8 mouse cellular contexts compared by ENCODE assay signal in genomic region chr3:67583846-67584186, GRCm38 (mm10). TPM values are rescaled to one million over a fixed set of nuclear protein-coding genes. Genes with fewer than 3 reads are reported as not detected.
DNase-seq lines count a peak whose midpoint lies in the region; ATAC-seq and TF ChIP-seq lines count a peak whose summit lies in the region.

No protein-coding gene starts in this region.

- no peaks in the 10 kb centered on the region for H3K79me2 ChIP-seq in heart, adult 2 months (replicated peaks; ENCODE audit: control insufficient read depth, insufficient read depth, low read length)

- H3K36me3 ChIP-seq in heart, embryonic 16.5 days (ENCODE audit: control insufficient read depth, insufficient read depth) = peaks cover 4% of the 10 kb centered on the region; the same call in 1 of the 2 replicates
- no peaks in the 10 kb centered on the region for H3K36me3 ChIP-seq in heart, adult 2 months (ENCODE audit: control insufficient read depth, insufficient read depth, low read length)
- H3K36me3 ChIP-seq in forebrain, postnatal 0 days (ENCODE audit: insufficient read depth) = peaks cover 7% of the 10 kb centered on the region
- peaks cover 30% of the 10 kb centered on the region for H3K36me3 ChIP-seq in neural tube, embryonic 13.5 days

- H3K9ac ChIP-seq in heart, embryonic 16.5 days (ENCODE audit: low read length) = no peak overlapping the region
- H3K9ac ChIP-seq in heart, adult 2 months (ENCODE audit: low read depth, low read length) = no peak overlapping the region
- H3K9ac ChIP-seq in forebrain, postnatal 0 days = no peak overlapping the region
- H3K9ac ChIP-seq in neural tube, embryonic 13.5 days = peak overlapping the region; percentile 87; the same call in 1 of the 2 replicates

- H3K4me1 ChIP-seq in heart, embryonic 16.5 days (ENCODE audit: control insufficient read depth, insufficient read depth, low read length) = peaks cover 5% of the 10 kb centered on the region; the same call in 1 of the 2 replicates
- H3K4me1 ChIP-seq in heart, adult 2 months (ENCODE audit: control insufficient read depth, insufficient read depth, low read length) = no peaks in the 10 kb centered on the region
- peaks cover 10% of the 10 kb centered on the region; the same call in 1 of the 2 replicates for H3K4me1 ChIP-seq in forebrain, postnatal 0 days (ENCODE audit: insufficient read depth)
- peaks cover 8% of the 10 kb centered on the region for H3K4me1 ChIP-seq in neural tube, embryonic 13.5 days (replicated peaks)

- TF ChIP-seq POLR2A in heart, adult 2 months (IDR thresholded peaks at IDR 0.05; ENCODE audit: insufficient read depth, low read depth, low read length) = no peak

- intact Hi-C loops in heart, adult 2 months (cut with DNase I) = loop anchor here (5.0 kb wide), 2 partner anchors 127 to 212 kb away; partner anchors contain the start of gene Mlf1

- DNase-seq in heart, adult 2 months = no peak
- DNase-seq in forebrain, postnatal 0 days = no peak
- peak; percentile 44 to 48 for DNase-seq in kidney, postnatal 36 days
- DNase-seq in testis, postnatal 14 days (ENCODE audit: low spot score) = no peak
- DNase-seq in spleen, postnatal 4 days (ENCODE audit: low spot score in 2 of 2) = no peak

- H3K9me3 ChIP-seq in heart, embryonic 16.5 days (replicated peaks; ENCODE audit: control insufficient read depth, low read length) = no peaks in the 10 kb centered on the region
- no peaks in the 10 kb centered on the region for H3K9me3 ChIP-seq in forebrain, postnatal 0 days (ENCODE audit: low read length)
- H3K9me3 ChIP-seq in neural tube, embryonic 13.5 days = no peaks in the 10 kb centered on the region

- no peak for ATAC-seq in heart, embryonic 16.5 days (replicated peaks; ENCODE audit: extremely low read depth, insufficient read depth, low FRiP score)
- no peak for ATAC-seq in forebrain, postnatal 0 days
- ATAC-seq in neural tube, embryonic 13.5 days (ENCODE audit: low read depth) = no peak
- no peak for ATAC-seq in cerebellum, adult (ENCODE audit: insufficient number of reproducible peaks, low FRiP score, low TSS enrichment)

- H3K27ac ChIP-seq in heart, embryonic 16.5 days (ENCODE audit: low read length) = no peak overlapping the region
- no peak overlapping the region for H3K27ac ChIP-seq in heart, adult 2 months
- no peak overlapping the region for H3K27ac ChIP-seq in forebrain, postnatal 0 days (ENCODE audit: low read depth, low read length)
- no peak overlapping the region for H3K27ac ChIP-seq in neural tube, embryonic 13.5 days (replicated peaks)

- TF ChIP-seq EP300 in heart, adult 2 months (IDR thresholded peaks at IDR 0.05; ENCODE audit: insufficient read depth, low read depth, low read length) = no peak

- TF ChIP-seq CTCF in heart, adult 2 months (IDR thresholded peaks at IDR 0.05) = no peak
- no peak for TF ChIP-seq CTCF in forebrain, postnatal 0 days (IDR thresholded peaks at IDR 0.05; ENCODE audit: low read depth)

- H3K4me3 ChIP-seq in heart, embryonic 16.5 days (ENCODE audit: low read length) = peak overlapping the region; percentile 81; the same call in 1 of the 2 replicates
- no peak overlapping the region; the same call in 1 of the 2 replicates for H3K4me3 ChIP-seq in heart, adult 2 months
- H3K4me3 ChIP-seq in forebrain, postnatal 0 days (ENCODE audit: low read depth, low read length) = peak overlapping the region; percentile 67; the same call in 1 of the 2 replicates
- peak overlapping the region; percentile 87 for H3K4me3 ChIP-seq in neural tube, embryonic 13.5 days

- H3K27me3 ChIP-seq in heart, embryonic 16.5 days (ENCODE audit: control insufficient read depth, insufficient read depth, low read length) = no peaks in the 10 kb centered on the region
- H3K27me3 ChIP-seq in heart, adult 2 months (ENCODE audit: control insufficient read depth, insufficient read depth, low read length) = no peaks in the 10 kb centered on the region
- no peaks in the 10 kb centered on the region for H3K27me3 ChIP-seq in forebrain, postnatal 0 days (ENCODE audit: insufficient read depth, low read length)
- 0 out of 2 replicates have a peak, but pooled peaks cover 5% of the 10 kb centered on the region for H3K27me3 ChIP-seq in neural tube, embryonic 13.5 days

- WGBS in heart, embryonic 16.5 days = 79% methylated on average over 6 of the region's 6 CpGs
- WGBS in heart, adult 2 months = 86% methylated on average over 6 of the region's 6 CpGs
- WGBS in forebrain, postnatal 0 days = 86% methylated on average over 6 of the region's 6 CpGs
- WGBS in neural tube, embryonic 13.5 days = 89% methylated on average over 6 of the region's 6 CpGs

- H3K4me2 ChIP-seq in heart, embryonic 16.5 days (ENCODE audit: low read depth, low read length) = peak overlapping the region; percentile 72
- H3K4me2 ChIP-seq in forebrain, postnatal 0 days (ENCODE audit: low read depth) = peak overlapping the region; percentile 86
- H3K4me2 ChIP-seq in neural tube, embryonic 13.5 days = peak overlapping the region; percentile 66

RNA-seq across cellular contexts. Expression of gene Mfsd1, which starts 1.3 kb away (rescaled TPM):
- polyA plus RNA-seq in heart, embryonic 16.5 days (2015; fragmentation: Nextera tagmentation; extraction: Ambion mirVana) = 36.3 and 37.3 TPM in 2 replicates
- 10 to 100 TPM; 24.4 to 28.5 TPM for total RNA-seq in heart, adult 2 months (2021)
- polyA plus RNA-seq in heart, adult 2 months (2012; rRNA removed) = 15.3 and 19.5 TPM in 2 replicates
- total RNA-seq in forebrain, postnatal 0 days (2014; rRNA removed) = 22.6 and 27.1 TPM in 2 replicates
- polyA plus RNA-seq in forebrain, postnatal 0 days (2015; fragmentation: Nextera tagmentation; extraction: Ambion mirVana) = 27.3 and 29.0 TPM in 2 replicates
- polyA plus RNA-seq in neural tube, embryonic 13.5 days (2015; fragmentation: Nextera tagmentation; extraction: Ambion mirVana) = 43.8 and 47.0 TPM in 2 replicates

Comparison
In these comparisons a context has a peak if more than half of its experiments do, and no peak if none do; other contexts are left out.
1. DNase-seq: peak in kidney, postnatal 36 days (2 of 2); none in heart, adult 2 months (0 of 2), forebrain, postnatal 0 days (single experiment), testis, postnatal 14 days (single experiment) and spleen, postnatal 4 days (0 of 2).
2. Peak in every context shown above with its lines, with median percentiles within 50 percentile points of each other: H3K4me2 ChIP-seq.